Comparison of ENCODE assay signal across 8 mouse cellular contexts in the genomic region with DNA sequence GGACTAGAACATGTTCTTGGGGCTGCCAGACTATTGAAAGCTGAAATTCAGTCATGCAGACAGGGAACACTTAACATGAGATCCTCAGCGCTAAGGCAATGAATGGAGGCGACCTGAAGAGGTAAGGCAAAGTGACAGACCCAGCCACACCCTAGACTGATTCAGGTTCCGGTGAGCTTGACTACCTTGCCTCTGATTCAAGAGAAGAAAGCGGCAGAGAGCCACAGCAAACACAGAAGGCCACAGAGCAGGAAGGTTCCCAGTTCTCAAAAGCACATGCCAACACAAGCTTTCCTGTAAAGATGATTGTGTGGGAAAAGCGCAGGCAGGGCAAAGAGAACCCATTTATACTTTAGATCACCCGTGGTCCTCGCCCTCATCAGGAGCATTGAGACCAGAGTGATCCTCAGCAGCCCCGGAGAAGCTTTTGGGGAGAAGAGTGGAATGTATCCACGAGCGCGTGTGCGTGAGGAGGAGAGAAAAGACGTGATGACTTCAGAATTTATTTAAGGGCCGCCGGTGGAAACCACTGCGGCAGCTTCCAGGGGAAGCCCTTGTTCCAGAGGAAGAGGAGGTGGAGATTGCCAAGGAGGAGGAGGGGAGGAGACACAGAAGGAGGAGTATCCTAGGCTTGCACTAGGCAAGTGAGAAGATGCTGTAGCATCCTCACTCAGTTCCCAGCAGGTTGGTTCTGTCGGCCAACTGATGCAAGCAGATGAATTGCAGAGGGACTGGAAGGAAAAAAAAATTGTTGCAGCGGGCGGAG. TPM values are rescaled to one million over a fixed set of nuclear protein-coding genes. Genes with fewer than 3 reads are reported as not detected.
DNase-seq lines count a peak whose midpoint lies in the region; ATAC-seq lines count a peak whose summit lies in the region.

No protein-coding gene starts in this region.

- DNase-seq in embryo, embryonic 11 days, result peak; percentile 55
- DNase-seq in heart, embryonic 10.5 days (ENCODE audit: low spot score), result no peak
- peak; percentile 9 for DNase-seq in kidney, adult 9 months
- DNase-seq in left cerebral cortex, postnatal 4 days, result peak; percentile 77
- no peak for DNase-seq in spleen, adult 18-20 months
- DNase-seq in T-cell, adult 2 months (ENCODE audit: low spot score), result no peak

- peak overlapping the region; percentile 74 for H3K9ac ChIP-seq in neural tube, embryonic 14.5 days (replicated peaks; ENCODE audit: low read depth, low read length)

- peaks cover 35% of the 10 kb centered on the region for H3K27me3 ChIP-seq in heart, embryonic 10.5 days (ENCODE audit: insufficient read depth, poor library complexity, severe bottlenecking)
- no peaks in the 10 kb centered on the region for H3K27me3 ChIP-seq in neural tube, embryonic 14.5 days (ENCODE audit: control insufficient read depth, insufficient read depth, low read length)

- intact Hi-C loops in left cerebral cortex, postnatal 4 days (cut with DNase I), result no loop called here

- peak overlapping the region; percentile 50; the same call in 1 of the 2 replicates for H3K4me3 ChIP-seq in brown adipose tissue, adult 24 weeks (ENCODE audit: insufficient read depth, low read depth, low read length)
- peak overlapping the region; percentile 59 for H3K4me3 ChIP-seq in heart, embryonic 10.5 days
- H3K4me3 ChIP-seq in neural tube, embryonic 14.5 days (ENCODE audit: low read depth, low read length), result peak overlapping the region; percentile 65

- no peaks in the 10 kb centered on the region for H3K4me1 ChIP-seq in brown adipose tissue, adult 24 weeks (ENCODE audit: control insufficient read depth, insufficient read depth, insufficient read length, low read length)
- peaks cover 16% of the 10 kb centered on the region for H3K4me1 ChIP-seq in heart, embryonic 10.5 days
- 0 out of 2 replicates have a peak, but pooled peaks cover 7% of the 10 kb centered on the region for H3K4me1 ChIP-seq in neural tube, embryonic 14.5 days (ENCODE audit: control insufficient read depth, insufficient read depth, low read length)

- ATAC-seq in neural tube, embryonic 14.5 days (ENCODE audit: low read depth), result peak; percentile 93

- no peaks in the 10 kb centered on the region for H3K9me3 ChIP-seq in heart, embryonic 10.5 days
- H3K9me3 ChIP-seq in neural tube, embryonic 14.5 days (ENCODE audit: control insufficient read depth, low read length), result no peaks in the 10 kb centered on the region

- H3K4me2 ChIP-seq in neural tube, embryonic 14.5 days (ENCODE audit: low read depth, low read length), result peak overlapping the region; percentile 75

- no peak overlapping the region for H3K27ac ChIP-seq in brown adipose tissue, adult 24 weeks (replicated peaks; ENCODE audit: low read depth, low read length)
- no peak overlapping the region for H3K27ac ChIP-seq in heart, embryonic 10.5 days
- peak overlapping the region; percentile 88 for H3K27ac ChIP-seq in neural tube, embryonic 14.5 days (ENCODE audit: low read depth, low read length)

- H3K36me3 ChIP-seq in heart, embryonic 10.5 days, result no peaks in the 10 kb centered on the region
- no peaks in the 10 kb centered on the region for H3K36me3 ChIP-seq in neural tube, embryonic 14.5 days (ENCODE audit: control insufficient read depth, insufficient read depth, low read length)

- WGBS in heart, embryonic 10.5 days, result 3% methylated on average over 19 of the region's 19 CpGs
- 4% methylated on average over 19 of the region's 19 CpGs for WGBS in neural tube, embryonic 14.5 days

RNA-seq across cellular contexts. Expression of a gene that starts 1.0 kb away (rescaled TPM):
- polyA plus RNA-seq in brown adipose tissue, adult 24 weeks (2012; ENCODE audit: insufficient read depth, insufficient read length, missing spikeins), result 0.36 and 0.58 TPM in 2 replicates
- polyA plus RNA-seq in heart, embryonic 10.5 days (2016; fragmentation: Nextera tagmentation; extraction: Ambion mirVana), result 0.10 TPM in 1 of 2 replicates, not detected in the other
- total RNA-seq in left cerebral cortex, postnatal 4 days (2021), result 100 to 1,000 TPM in 1 of 2 experiments, 10 to 100 TPM in 1; 97.3 to 100 TPM
- 42.2 and 47.1 TPM in 2 replicates for polyA plus RNA-seq in neural tube, embryonic 14.5 days (2014; fragmentation: Nextera tagmentation; extraction: Ambion mirVana)

Comparison
In these comparisons a context has a peak if more than half of its experiments do, and no peak if none do; other contexts are left out.
1. DNase-seq: peak in embryo, embryonic 11 days (single experiment), kidney, adult 9 months (single experiment) and left cerebral cortex, postnatal 4 days (single experiment); none in heart, embryonic 10.5 days (single experiment), spleen, adult 18-20 months (0 of 2) and T-cell, adult 2 months (single experiment).
2. RNA of a gene that starts 1.0 kb away (polyA plus RNA-seq): 42.2 to 47.1 TPM in neural tube, embryonic 14.5 days; 0.36 to 0.58 TPM in brown adipose tissue, adult 24 weeks and 0.10 TPM in heart, embryonic 10.5 days; every median in the first group is over 10 times any median in the second.
3. Peak in every context shown above with its lines, with median percentiles within 50 percentile points of each other: H3K4me3 ChIP-seq.